Mouse (Mus musculus): ENCODE results near the gene Ascc2.
"Not testable (repeated sequence)": the region's sequence is repeated elsewhere in the genome, so short reads cannot be mapped to it uniquely, and the experiment has no call there.

DNA sequence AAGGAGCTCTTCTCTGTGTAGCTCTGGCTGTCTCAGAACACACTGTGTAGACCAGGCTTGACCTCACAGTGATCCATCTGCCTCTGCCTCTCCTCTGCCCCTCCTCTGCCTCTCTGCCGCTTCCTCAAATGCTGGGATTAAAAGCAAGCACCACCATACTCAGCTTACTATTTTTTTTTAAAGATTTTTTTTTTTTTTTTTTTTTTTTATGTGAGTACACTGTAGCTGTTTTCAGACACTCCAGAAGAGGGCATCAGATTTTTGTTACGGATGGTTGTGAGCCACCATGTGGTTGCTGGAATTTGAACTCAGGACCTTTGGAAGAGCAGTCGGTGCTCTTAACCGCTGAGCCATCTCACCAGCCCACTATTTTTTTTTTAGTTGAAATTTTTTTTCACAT is 72.6 kb downstream of the Ascc2 start:
- TF ChIP-seq ZC3H11A (IDR thresholded peaks at IDR 0.05; ENCODE audit: borderline replicate concordance, low read depth, low read length); HCFC1 (IDR thresholded peaks at IDR 0.05; ENCODE audit: borderline replicate concordance, insufficient read depth, low read length): not testable (repeated sequence)
- peak; percentile 80 for TF ChIP-seq ZNF384 (IDR thresholded peaks at IDR 0.05; ENCODE audit: low read depth, low read length)
